Mouse (Mus musculus) urinary bladder, postnatal 4 days (tissue): ENCODE results near the gene Gpatch1.
"Not testable (repeated sequence)": the region's sequence is repeated elsewhere in the genome, so short reads cannot be mapped to it uniquely, and the experiment has no call there.

Source experiments
- DNase-seq, 2 experiments: peaks; one replicate each; pipeline ENCODE4 v3.0.0; 2021 to 2022; ENCODE audit warnings: low spot score in 2 of 2

Gpatch1 gene

GRCm38 (mm10) chr7:35322732-35323420 is 4.6 kb upstream of the Gpatch1 start:
- no peak for DNase-seq

GRCm38 (mm10) chr7:35322161-35322560 is 3.9 kb upstream of the Gpatch1 start:
- DNase-seq, result no peak

- no peak for DNase-seq
These were observed 1.5 kb upstream of the Gpatch1 start for GRCm38 (mm10) chr7:35319755-35320154.

GRCm38 (mm10) chr7:35319221-35319620 is 981 bp upstream of the Gpatch1 start:
- DNase-seq, result not testable (repeated sequence)

- DNase-seq, result no peak
These were observed 4.1 kb downstream of the Gpatch1 start for GRCm38 (mm10) chr7:35314156-35314555.

GRCm38 (mm10) chr7:35311214-35311613 is 7.0 kb downstream of the Gpatch1 start:
- DNase-seq, result no peak

GRCm38 (mm10) chr7:35300792-35301191 is 17.4 kb downstream of the Gpatch1 start:
- DNase-seq, result no peak

GRCm38 (mm10) chr7:35299656-35300055 is 18.6 kb downstream of the Gpatch1 start:
- no peak for DNase-seq

- no peak for DNase-seq
These were observed 20.4 kb downstream of the Gpatch1 start for GRCm38 (mm10) chr7:35297886-35298285.

GRCm38 (mm10) chr7:35295631-35296030 is 22.6 kb downstream of the Gpatch1 start:
- DNase-seq, result no peak

GRCm38 (mm10) chr7:35293464-35293863 is 24.8 kb downstream of the Gpatch1 start:
- DNase-seq, result no peak

- DNase-seq, result no peak
These were observed 39.3 kb downstream of the Gpatch1 start for GRCm38 (mm10) chr7:35278933-35279332.

GRCm38 (mm10) chr7:35277433-35277832 is 40.8 kb downstream of the Gpatch1 start:
- no peak for DNase-seq

- no peak for DNase-seq
These were observed 48.7 kb downstream of the Gpatch1 start for GRCm38 (mm10) chr7:35269443-35270024.

- no peak for DNase-seq
These were observed 50.4 kb downstream of the Gpatch1 start for GRCm38 (mm10) chr7:35267841-35268240.

- DNase-seq, result no peak
These were observed 51.6 kb downstream of the Gpatch1 start for GRCm38 (mm10) chr7:35266666-35267065.

GRCm38 (mm10) chr7:35264746-35265145 is 53.5 kb downstream of the Gpatch1 start:
- no peak for DNase-seq

- DNase-seq, result no peak
These were observed 54.4 kb downstream of the Gpatch1 start for GRCm38 (mm10) chr7:35263595-35264489.

- DNase-seq, result no peak
These were observed 58.9 kb downstream of the Gpatch1 start for GRCm38 (mm10) chr7:35259384-35259783.

- no peak for DNase-seq
These were observed 59.9 kb downstream of the Gpatch1 start for GRCm38 (mm10) chr7:35258294-35258693.

- no peak for DNase-seq
These were observed 66.1 kb downstream of the Gpatch1 start for GRCm38 (mm10) chr7:35252041-35252558.

- DNase-seq, result not testable (repeated sequence)
These were observed 80.3 kb downstream of the Gpatch1 start for GRCm38 (mm10) chr7:35237935-35238334.
